Mouse (Mus musculus): ENCODE results near the gene Lyar.

Lyar gene

DNA sequence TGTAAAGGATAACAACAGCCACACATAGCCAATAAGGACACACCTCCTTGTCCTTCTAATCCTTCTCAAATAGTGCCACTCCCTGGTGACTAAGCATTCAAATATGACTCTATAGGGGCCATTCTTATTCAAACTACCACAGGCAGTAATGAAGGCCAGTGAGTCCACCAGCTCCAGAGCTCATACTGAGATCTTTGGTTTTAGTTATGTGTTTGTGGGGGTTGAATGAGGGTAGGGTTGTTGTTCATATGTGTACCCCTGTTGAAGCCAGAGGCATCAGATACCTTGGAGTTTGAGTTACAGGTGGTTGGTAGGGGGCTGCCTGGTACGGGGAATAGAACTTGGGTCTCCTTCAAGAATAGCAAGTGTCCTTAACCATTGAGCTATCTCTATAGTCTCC is 36.3 kb downstream of the Lyar start:
- no peak for DNase-seq

DNA sequence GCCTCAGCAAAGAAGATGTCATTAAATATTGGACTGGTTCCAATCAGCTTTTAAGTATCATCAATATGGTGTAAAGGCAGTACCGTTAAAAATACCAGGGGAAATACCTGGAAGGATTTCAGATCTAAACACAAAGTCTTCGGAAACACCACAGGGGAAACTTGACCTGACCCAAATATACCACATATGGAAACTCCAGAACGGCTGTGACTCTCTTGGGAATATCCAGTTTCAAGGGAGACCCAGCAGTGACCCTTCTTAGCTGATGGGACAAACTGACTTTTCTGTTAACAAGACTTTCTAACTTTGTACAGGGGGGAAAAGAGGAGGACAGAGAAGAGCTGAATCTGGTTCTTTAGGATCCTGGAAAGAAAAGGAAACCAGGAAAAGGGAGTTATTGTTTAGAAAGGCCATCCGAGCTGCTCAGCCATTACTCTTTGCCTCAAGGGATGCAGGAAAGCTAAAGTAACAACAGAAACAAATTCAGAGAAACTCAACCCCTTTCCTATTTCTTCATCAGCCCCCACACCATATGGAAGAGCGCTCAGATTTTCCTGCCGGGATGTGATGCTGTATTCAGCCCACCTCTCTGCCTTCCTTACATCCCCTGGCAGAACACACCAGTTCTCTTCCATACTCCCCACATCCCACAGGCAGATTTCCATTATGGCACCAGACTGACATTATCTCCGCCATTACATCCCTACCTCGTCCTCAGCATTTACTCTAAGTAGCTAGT is 37.9 kb downstream of the Lyar start:
- no peak for DNase-seq

DNA sequence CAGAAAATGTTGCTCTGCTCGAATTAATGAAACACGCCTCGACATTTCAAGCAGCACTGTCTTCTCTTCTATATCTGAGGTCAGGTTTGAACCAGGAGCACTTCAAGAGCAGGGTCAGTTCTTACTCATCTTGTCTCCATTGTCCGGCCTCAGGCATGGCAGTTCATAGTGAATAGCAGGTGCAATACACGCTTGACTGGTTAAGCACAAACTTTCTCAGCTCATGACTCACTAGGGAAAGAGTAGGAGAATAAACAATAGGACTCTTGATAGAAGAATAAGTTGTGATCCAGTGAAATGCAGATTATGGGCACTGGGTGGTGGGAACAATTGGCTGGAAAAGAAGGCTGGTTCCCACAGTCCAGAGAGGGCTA is 38.5 kb downstream of the Lyar start:
- no peak for DNase-seq

DNA sequence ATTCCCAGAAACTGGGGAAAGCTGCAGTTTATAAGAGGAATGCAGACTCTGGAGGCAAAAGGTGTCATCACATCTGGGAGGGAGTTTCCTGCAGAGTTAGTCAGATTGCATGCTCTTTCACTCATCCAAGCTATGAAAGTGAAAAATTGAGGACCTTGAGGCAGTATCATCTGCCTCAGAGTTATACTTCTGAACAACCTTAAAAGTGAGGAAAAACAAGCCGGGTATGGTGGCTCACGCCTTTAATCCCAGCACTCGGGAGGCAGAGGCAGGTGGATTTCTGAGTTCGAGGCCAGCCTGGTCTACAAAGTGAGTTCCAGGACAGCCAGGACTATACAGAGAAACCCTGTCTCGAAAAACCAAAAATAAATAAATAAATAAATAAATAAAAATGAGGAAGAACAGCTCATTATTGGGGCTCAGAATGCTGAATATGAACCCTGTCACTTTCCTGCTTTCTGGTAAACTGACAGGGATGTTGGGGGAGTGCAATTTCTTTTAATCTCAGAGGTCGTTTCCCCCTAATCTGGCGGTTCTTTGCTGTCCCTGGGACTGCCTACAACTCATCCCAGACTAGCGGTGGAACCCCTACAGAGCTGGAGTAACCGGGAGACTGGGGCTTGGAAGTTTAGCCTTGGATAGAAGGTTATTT is 39.3 kb downstream of the Lyar start:
- DNase-seq = no peak

DNA sequence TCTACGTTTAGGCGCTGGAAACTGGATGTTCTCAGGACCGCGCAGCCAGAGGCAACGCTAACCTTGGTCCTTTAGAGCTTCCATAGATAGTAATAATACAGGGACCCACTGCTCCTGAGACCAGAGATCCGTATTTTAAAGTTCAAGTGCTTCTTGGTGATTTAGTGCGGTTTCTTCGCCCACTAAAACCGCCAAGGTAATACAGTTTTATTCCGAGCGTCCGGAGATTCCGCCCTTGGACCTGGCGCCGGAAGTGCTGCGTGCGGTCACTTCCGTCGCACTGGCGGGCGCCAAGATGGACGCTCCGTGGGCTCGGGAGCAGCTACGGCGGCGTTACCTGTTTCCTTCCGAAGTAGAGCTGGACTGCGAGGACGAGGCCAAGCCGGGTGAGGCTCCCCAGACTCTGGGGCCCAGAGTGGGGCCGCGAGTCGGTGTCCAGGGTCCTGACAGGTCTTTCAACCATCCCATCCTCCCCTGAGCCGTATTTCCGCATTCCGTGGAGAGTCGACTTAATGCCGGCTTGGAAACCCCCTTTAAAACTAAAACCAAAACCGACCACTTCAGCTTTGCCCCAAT is 39.9 kb downstream of the Lyar start, which contains the start of gene Tmem128:
Tmem128 (plus strand) TSS at position 79 of the 576 bp plus-strand sequence.
- DNase-seq = peak; percentile 75

DNA sequence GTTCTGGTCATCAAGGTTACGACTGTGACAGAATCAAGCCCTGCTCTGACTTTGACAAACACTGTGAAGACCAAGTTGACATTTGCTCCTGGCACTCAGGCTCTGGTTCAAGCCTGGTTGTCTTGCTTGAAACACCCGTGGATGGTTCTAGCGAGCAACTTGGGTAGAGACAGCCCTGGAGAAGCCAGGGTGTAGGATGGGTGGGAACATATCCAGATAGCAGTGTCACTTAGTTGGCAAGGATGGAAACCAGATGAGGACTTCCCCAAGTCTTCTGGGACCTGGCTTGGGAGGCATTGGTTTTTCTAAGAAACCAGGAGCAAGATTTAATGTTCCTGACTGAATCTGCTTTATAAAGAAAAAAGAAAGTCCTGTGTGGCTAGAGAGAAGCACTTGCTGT is 50.7 kb downstream of the Lyar start:
- DNase-seq = no peak

DNA sequence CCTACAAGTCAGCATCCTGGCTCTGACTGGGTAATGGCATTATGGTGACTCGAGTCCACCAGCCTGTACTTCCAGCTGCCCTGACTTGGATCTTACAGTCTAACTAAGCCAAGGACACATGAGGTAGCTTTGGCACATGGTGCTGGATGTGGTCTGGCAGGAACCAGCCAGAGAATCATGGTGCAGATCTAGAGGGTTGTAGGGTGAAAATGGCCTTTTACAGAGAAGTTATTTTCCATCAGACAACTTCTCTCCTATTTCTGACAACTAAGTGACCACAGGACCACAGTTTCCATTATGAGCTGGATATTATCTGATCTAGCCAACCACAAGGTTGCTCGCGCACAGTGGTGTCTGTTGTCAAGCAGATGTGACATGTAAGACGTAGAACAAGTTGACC is 53.6 kb downstream of the Lyar start:
- DNase-seq = no peak

DNA sequence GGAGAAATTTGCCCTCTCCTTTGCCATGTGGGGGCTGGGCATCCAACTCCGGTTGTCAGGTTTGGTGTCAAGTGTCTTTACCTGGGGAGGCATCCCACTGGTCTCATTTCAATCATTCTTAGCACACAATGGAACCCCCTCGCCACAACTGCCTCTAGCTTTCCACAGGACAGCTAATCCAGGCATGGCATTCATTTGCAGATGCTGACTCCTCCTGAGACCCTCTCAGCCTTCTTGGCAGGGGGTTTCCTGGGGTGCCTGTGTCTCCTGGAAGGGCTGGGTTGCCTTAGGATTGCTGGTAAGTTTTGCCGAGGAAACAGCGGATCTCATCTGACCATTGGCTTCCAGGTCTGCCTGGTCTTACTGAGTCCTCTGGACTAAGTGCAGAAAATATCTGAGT is 55.5 kb downstream of the Lyar start, which contains the start of gene Otop1:
Otop1 (plus strand) TSS at position 202 of the 400 bp plus-strand sequence.
- DNase-seq = no peak

DNA sequence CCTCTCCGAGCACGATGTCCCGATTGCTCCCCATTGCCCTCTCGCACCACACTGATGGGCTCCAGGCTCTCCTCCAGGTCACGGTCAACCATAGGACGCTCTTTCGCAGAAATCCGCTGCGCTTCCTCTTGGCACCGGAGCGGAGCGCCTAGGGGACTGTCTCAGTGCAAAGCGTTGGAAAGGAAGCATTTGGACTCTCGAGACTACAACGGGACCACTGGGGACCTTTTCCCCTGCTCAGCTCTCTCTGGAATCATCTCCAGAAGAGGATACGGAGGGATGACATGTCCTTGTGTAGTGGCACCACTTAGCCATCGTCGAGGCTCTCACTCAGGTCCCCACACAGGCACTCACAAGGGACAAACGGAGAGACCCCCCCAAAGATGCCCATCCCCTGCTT is 56.2 kb downstream of the Lyar start:
- no peak for DNase-seq

DNA sequence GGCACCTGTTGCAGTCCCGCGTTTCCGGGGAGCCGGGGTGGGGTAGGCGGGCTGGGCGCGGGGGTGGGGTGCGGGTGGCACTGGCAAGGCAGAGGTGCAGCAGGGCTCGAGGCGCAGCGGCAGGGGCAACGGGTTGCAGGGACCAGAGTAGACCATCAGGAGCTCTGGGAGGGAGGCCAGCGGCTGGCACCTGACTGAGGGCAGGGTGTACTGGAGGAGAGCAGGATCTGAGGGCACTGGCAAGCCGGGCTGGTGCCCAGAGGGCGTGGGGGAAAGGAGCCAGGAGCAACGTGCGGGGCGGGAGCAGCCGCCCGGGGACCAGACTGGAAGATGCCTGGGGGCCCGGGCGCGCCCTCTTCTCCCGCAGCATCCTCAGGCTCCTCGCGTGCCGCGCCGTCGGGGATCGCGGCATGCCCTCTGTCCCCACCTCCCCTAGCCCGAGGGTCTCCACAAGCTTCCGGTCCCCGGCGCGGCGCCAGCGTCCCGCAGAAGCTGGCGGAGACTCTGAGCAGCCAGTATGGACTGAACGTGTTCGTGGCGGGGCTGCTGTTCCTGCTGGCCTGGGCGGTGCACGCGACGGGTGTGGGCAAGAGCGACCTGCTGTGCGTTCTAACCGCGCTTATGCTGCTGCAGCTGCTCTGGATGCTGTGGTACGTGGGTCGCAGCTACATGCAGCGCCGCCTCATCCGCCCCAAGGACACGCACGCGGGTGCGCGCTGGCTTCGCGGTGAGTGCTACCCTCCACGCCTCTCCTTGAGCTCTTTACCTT is 57.0 kb downstream of the Lyar start:
- no peak for DNase-seq

DNA sequence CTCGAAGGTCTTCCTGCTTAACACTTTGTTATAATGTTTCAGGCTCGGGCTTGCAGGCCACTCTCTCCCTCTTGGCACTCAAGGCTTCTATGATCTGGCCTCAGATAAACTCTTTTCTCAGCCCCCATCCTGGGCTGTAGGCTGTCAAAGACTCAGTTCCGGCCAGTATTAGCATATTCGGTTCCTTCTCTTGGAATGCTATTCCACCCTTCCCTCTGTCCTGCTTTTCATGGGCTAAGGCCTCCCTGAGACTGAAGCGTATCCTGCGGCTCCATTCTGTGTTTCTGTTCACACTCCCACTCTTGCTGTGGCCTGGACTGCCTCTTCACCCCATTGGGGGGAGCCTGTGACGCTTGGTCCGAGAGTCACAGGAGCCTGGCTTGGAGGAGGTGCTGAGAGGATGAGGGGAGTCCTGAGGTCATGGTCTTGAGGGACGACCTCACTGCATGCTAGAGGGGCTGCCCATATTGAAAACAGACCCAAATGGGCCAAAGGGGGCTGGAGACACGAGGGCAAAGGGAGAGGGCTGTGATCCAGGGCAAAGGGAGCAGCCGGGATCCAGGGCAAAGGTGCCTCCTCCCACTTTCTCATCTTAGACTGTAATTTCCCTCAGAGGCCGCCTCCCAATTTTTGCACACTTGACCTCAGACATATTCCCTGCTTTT is 57.8 kb downstream of the Lyar start:
- DNase-seq = no peak

DNA sequence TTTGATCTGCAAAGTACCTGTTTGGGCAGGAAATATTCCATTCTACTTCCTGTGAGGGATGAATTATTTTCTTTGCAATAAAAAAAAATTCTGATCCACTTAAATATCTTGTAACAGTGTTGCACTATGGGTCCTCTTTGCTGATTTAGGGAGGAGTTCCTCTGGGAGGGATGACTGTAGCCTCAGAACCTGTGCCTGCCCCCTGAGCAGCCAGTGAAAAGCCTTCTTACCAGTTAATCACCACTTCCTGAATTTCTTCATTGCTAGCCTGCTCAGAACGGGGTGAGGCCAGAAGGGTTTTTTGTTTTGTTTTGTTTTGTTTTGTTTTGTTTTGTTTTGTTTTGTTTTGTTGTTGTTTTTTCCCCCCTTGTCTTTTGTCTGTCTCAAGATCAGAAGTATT is 59.8 kb downstream of the Lyar start:
- DNase-seq = no peak

All from lung, postnatal 4 days (tissue).